Mouse (Mus musculus) midbrain, embryonic 16.5 days (tissue): ENCODE results near the gene Ttll12. TPM values are rescaled to one million over a fixed set of nuclear protein-coding genes. Genes with fewer than 3 reads are reported as not detected.

Experiments used
- ATAC-seq: fragments of 200-750 bp; cut with Nextera tagmentation; 2 replicates; pipeline ENCODE4 v1.8.0; 2017; ENCODE audit warnings: moderate TSS enrichment
- H3K27ac ChIP-seq: fragments of 300-500 bp; sonication (generic); 2 replicates; pipeline ENCODE4 v1.5.1; 2014; ENCODE audit warnings: mild to moderate bottlenecking, low read length, mixed read lengths
- H3K27me3 ChIP-seq: fragments of 300-500 bp; sonication (generic); 2 replicates; pipeline ENCODE4 v1.6.1; 2014; ENCODE audit warnings: low read depth, low read length, mixed read lengths; ENCODE audit not compliant: control insufficient read depth, insufficient read depth
- H3K36me3 ChIP-seq: fragments of 300-500 bp; sonication (generic); 2 replicates; pipeline ENCODE4 v1.6.1; 2014; ENCODE audit warnings: mild to moderate bottlenecking, low read length, moderate library complexity, mixed read lengths; ENCODE audit not compliant: control insufficient read depth, insufficient read depth
- H3K4me1 ChIP-seq: fragments of 300-500 bp; sonication (generic); 2 replicates; pipeline ENCODE4 v1.6.1; 2014; ENCODE audit warnings: mild to moderate bottlenecking, low read length, mixed read lengths; ENCODE audit not compliant: control insufficient read depth, insufficient read depth
- H3K4me2 ChIP-seq: fragments of 300-500 bp; sonication (generic); 2 replicates; pipeline ENCODE4 v1.6.1; 2014; ENCODE audit warnings: mild to moderate bottlenecking, low read length, mixed read lengths
- H3K4me3 ChIP-seq: fragments of 300-500 bp; sonication (generic); 2 replicates; pipeline ENCODE4 v1.5.1; 2014; ENCODE audit warnings: low read depth, mild to moderate bottlenecking, low read length, moderate library complexity, mixed read lengths
- H3K9ac ChIP-seq: fragments of 300-500 bp; sonication (generic); 2 replicates; pipeline ENCODE4 v1.6.1; 2014; ENCODE audit warnings: low read depth, low read length, mixed read lengths
- H3K9me3 ChIP-seq: fragments of 300-500 bp; sonication (generic); replicated peaks from 2 replicates; pipeline ENCODE4 v1.6.1; 2014; ENCODE audit warnings: mild to moderate bottlenecking, low read length, mixed read lengths; ENCODE audit not compliant: control insufficient read depth, poor library complexity, severe bottlenecking
- WGBS: fragments of 180-500 bp; shearing (Covaris S2); extraction: QIAGEN DNeasy Blood & Tissue Kit; methylation state at CpG from one replicate; pipeline ENCODE4 v1.1.7; 2014; 5-methylcytosine and 5-hydroxymethylcytosine counted together
- polyA plus RNA-seq: library from polyadenylated mRNA; unstranded; fragments of >200 nt; fragmentation: Nextera tagmentation; extraction: Ambion mirVana; gene quantifications from 2 replicates; pipeline ENCODE4 v1.2.1, GENCODE M21; 2015

Ttll12 gene
- polyA plus RNA-seq, 1 experiment from 2014 or later, result 49.2 TPM

- H3K9me3 ChIP-seq, result no peaks in the 10 kb centered on the region
- peaks cover 24% of the 10 kb centered on the region for H3K27me3 ChIP-seq
- H3K9ac ChIP-seq, result peak overlapping the region; percentile 55
- H3K4me1 ChIP-seq, result peaks cover 16% of the 10 kb centered on the region
- H3K36me3 ChIP-seq, result no peaks in the 10 kb centered on the region
- H3K27ac ChIP-seq, result no peak overlapping the region
- peak overlapping the region; percentile 89 for H3K4me2 ChIP-seq
- WGBS, result 1% methylated on average over 26 of the region's 26 CpGs
- no peak for ATAC-seq
- H3K4me3 ChIP-seq, result peak overlapping the region; percentile 45
Observed at GRCm38 (mm10) chr15:83527092-83527437, 67.9 kb downstream of the Ttll12 start.

GRCm38 (mm10) chr15:83526424-83527091 lies 68.4 kb downstream of the Ttll12 start, which contains the start of gene Bik:
Gene Bik, plus strand, starts transcription at chr15:83526862.
- Histone ChIP-seq H3K27me3 (peaks cover 24% of the 10 kb centered on the region), H3K4me1 (peaks cover 16% of the 10 kb centered on the region), H3K9ac (peak within 1 kb of the TSS; percentile 55), H3K4me2 (peak within 1 kb of the TSS; percentile 89), H3K9me3 (no peaks in the 10 kb centered on the region), H3K27ac (no peak within 1 kb of the TSS), H3K4me3 (peak within 1 kb of the TSS; percentile 45), H3K36me3 (no peaks in the 10 kb centered on the region)
- 0 out of 2 replicates have a peak, but pooled peaks have one; percentile 21 for ATAC-seq
- 0% methylated on average over 45 of the region's 45 CpGs for WGBS

Other genes starting within 250 kb of the Ttll12 start
- gene Arfgap3, start 244.9 kb downstream of the Ttll12 start, polyA plus RNA-seq, result 45.1 and 45.6 TPM in 2 replicates
- 23.4 and 23.5 TPM in 2 replicates for gene Pacsin2, start 130.6 kb downstream of the Ttll12 start, polyA plus RNA-seq
- 130 TPM in 2 replicates for gene Ttll1, start 84.3 kb downstream of the Ttll12 start, polyA plus RNA-seq
- gene Bik, start 68.3 kb downstream of the Ttll12 start, polyA plus RNA-seq, result 0.26 and 0.55 TPM in 2 replicates
- 5.8 and 6.1 TPM in 2 replicates for gene Tspo, start 31.6 kb downstream of the Ttll12 start, polyA plus RNA-seq
- gene Mcat, start 31.4 kb downstream of the Ttll12 start, polyA plus RNA-seq, result 25.9 and 30.3 TPM in 2 replicates
- gene Scube1, start 129.9 kb upstream of the Ttll12 start, polyA plus RNA-seq, result 8.7 and 12.2 TPM in 2 replicates
- 19.8 and 27.8 TPM in 2 replicates for gene Mpped1, start 184.3 kb upstream of the Ttll12 start, polyA plus RNA-seq